Mouse (Mus musculus): ENCODE data around the gene Gramd1c.

- TF ChIP-seq POLR2A (IDR thresholded peaks at IDR 0.05; ENCODE audit: control insufficient read depth, low read depth, low read length) (no peak), CTCF (IDR thresholded peaks at IDR 0.05; ENCODE audit: control insufficient read depth, insufficient read depth, insufficient replicate concordance, low read depth, low read length) (no peak)
These were observed 47.6 kb downstream of the Gramd1c start for GRCm38 (mm10) chr16:44015416-44016158.

All from testis, adult 2 months (tissue).